Mouse (Mus musculus) heart, embryonic 11.5 days (tissue): ENCODE data around the gene Tnfsf11. TPM values are rescaled to one million over a fixed set of nuclear protein-coding genes. Genes with fewer than 3 reads are reported as not detected.

Experiments used
- ATAC-seq: fragments of 200-750 bp; cut with Nextera tagmentation; replicated peaks from 2 replicates; pipeline ENCODE4 v1.8.0; 2017; ENCODE audit warnings: moderate library complexity; ENCODE audit not compliant: insufficient number of reproducible peaks, low FRiP score, low TSS enrichment
- H3K27ac ChIP-seq: fragments of 300-500 bp; sonication (generic); 2 replicates; pipeline ENCODE4 v1.5.1; 2014; ENCODE audit warnings: mild to moderate bottlenecking, low read depth, low read length
- H3K27me3 ChIP-seq: fragments of 300-500 bp; sonication (generic); 2 replicates; pipeline ENCODE4 v1.6.1; 2014; ENCODE audit warnings: mild to moderate bottlenecking, low read length, mixed read lengths; ENCODE audit not compliant: control insufficient read depth, insufficient read depth
- H3K36me3 ChIP-seq: fragments of 300-500 bp; sonication (generic); 2 replicates; pipeline ENCODE4 v1.6.1; 2014; ENCODE audit warnings: mild to moderate bottlenecking, low read length, moderate library complexity, mixed read lengths; ENCODE audit not compliant: control insufficient read depth, insufficient read depth
- H3K4me1 ChIP-seq: fragments of 300-500 bp; sonication (generic); 2 replicates; pipeline ENCODE4 v1.6.1; 2014; ENCODE audit warnings: low read length; ENCODE audit not compliant: control insufficient read depth, insufficient read depth
- H3K4me2 ChIP-seq: fragments of 300-500 bp; sonication (generic); 2 replicates; pipeline ENCODE4 v1.6.1; 2014; ENCODE audit warnings: mild to moderate bottlenecking, moderate library complexity
- H3K4me3 ChIP-seq: fragments of 300-500 bp; sonication (generic); 2 replicates; pipeline ENCODE4 v1.5.1; 2014; ENCODE audit warnings: low read depth, low read length
- H3K9ac ChIP-seq: fragments of 300-500 bp; sonication (generic); 2 replicates; pipeline ENCODE4 v1.6.1; 2014; ENCODE audit warnings: mild to moderate bottlenecking, low read depth, low read length, moderate library complexity
- H3K9me3 ChIP-seq: fragments of 300-500 bp; sonication (generic); replicated peaks from 2 replicates; pipeline ENCODE4 v1.6.1; 2016; ENCODE audit warnings: low read length; ENCODE audit not compliant: control insufficient read depth
- WGBS: fragments of 180-500 bp; shearing (Covaris S2); extraction: QIAGEN DNeasy Blood & Tissue Kit; methylation state at CpG from one replicate; pipeline ENCODE4 v1.1.7; 2014; ENCODE audit not compliant: insufficient replicate concordance; 5-methylcytosine and 5-hydroxymethylcytosine counted together
- polyA plus RNA-seq: library from polyadenylated mRNA; unstranded; fragments of >200 nt; fragmentation: Nextera tagmentation; extraction: Ambion mirVana; gene quantifications from 2 replicates; pipeline ENCODE4 v1.2.1, GENCODE M21; 2014

The Tnfsf11 gene
- 0.31 TPM in 1 of 2 replicates, not detected in the other for polyA plus RNA-seq

DNA sequence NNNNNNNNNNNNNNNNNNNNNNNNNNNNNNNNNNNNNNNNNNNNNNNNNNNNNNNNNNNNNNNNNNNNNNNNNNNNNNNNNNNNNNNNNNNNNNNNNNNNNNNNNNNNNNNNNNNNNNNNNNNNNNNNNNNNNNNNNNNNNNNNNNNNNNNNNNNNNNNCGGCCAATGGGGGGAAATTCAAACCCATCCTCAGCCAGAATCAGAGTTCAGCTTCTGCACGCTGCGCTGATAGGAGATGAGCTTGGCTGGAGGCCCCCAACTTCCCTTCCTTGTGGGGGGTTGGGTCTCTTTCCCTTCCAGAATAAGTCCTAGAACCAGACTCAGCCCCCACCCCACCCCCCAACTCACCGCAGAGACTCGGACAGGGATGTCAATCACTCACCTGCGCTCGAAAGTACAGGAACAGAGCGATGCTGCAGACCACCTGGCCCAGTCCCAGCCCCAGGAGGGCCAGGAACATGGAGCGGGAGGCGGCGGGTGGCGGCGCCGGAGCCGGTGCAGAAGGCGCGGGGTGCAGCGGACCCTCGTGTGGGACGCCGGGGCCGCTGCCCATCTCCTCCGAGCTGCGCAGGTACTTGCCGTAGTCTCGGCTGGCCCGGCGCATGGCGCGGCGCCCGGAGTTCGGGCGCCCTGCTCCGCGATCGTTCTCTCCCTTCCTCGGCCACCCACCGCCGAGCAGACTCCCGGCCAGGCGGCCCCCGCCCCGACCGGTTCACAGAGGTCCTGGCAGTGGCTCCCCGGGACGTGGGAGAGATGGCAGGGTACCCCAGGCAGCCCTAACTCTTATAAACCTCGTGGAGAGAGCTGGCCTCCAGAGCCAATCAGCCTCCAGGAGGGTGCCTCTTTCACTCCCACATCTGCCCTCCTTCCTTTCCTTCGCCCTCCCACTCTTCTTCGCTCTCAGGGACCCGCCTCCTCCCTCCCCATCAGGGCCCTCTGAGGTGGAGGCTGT lies at the start of gene Tnfsf11:
Gene Tnfsf11, minus strand, starts transcription at position 758 of the 952 bp plus-strand sequence.
- WGBS = 1% methylated on average over 51 of the region's 51 CpGs
- ATAC-seq = no peak
- H3K4me2 ChIP-seq = peak within 1 kb of the TSS; percentile 94

DNA sequence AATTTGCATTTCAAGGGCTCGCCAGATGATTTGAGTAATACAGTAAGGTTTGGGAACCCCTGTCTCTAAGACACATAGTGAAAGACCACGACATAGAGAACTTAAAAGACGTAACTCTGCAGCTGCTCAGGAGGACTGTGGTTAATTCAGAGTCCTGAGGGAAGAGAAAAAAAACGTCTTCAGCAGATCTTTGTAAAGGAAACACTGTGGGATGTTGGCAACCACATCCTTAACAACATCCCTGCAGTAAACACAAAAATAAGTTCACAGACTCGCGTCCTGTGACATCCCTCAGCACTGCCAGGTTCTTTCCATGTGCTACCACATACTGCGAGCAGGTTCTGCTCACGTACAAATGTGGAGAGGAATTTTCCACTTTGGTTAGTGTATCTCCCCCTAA lies 48.9 kb upstream of the Tnfsf11 start:
- ATAC-seq = no peak
- H3K4me2 ChIP-seq = no peak overlapping the region
- no peaks in the 10 kb centered on the region for H3K4me1 ChIP-seq
- no peaks in the 10 kb centered on the region for H3K36me3 ChIP-seq
- no peaks in the 10 kb centered on the region for H3K9me3 ChIP-seq
- no peak overlapping the region for H3K9ac ChIP-seq
- no peaks in the 10 kb centered on the region for H3K27me3 ChIP-seq
- no peak overlapping the region for H3K4me3 ChIP-seq
- no peak overlapping the region for H3K27ac ChIP-seq
- WGBS = 62% methylated on average over 8 of the region's 8 CpGs

More for the DNA sequence above, at the start of gene Tnfsf11:
- H3K9ac ChIP-seq = 0 out of 2 replicates have a peak within 1 kb of the TSS, but pooled peaks have one; percentile 34
- no peaks in the 10 kb centered on the region for H3K9me3 ChIP-seq
- H3K4me3 ChIP-seq = peak within 1 kb of the TSS; percentile 53
- no peaks in the 10 kb centered on the region for H3K4me1 ChIP-seq
- H3K36me3 ChIP-seq = no peaks in the 10 kb centered on the region
- no peak within 1 kb of the TSS for H3K27ac ChIP-seq
- H3K27me3 ChIP-seq = peaks cover 31% of the 10 kb centered on the region

DNA sequence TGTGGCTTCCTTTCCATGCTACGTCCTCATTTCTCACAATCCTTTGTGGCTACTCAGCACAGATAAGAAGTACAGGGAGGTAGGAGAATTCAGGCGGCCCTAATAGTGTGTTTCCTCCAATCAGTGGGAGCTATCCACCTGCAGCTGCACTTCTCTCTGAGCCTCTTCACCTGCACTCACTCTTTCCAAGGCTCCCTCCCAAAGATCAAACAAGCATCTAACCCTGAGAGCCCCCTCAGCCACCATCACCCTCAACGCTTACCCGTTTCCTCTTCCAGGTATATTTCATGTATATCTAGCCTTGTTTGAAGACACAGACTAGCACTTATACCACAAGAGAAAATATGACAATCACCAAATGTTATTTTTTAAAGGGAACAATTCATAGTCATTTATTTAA lies 47.5 kb upstream of the Tnfsf11 start:
- no peaks in the 10 kb centered on the region for H3K36me3 ChIP-seq
- no peak overlapping the region for H3K4me2 ChIP-seq
- WGBS = 58% methylated on average over 4 of the region's 4 CpGs
- H3K9ac ChIP-seq = no peak overlapping the region
- H3K4me1 ChIP-seq = no peaks in the 10 kb centered on the region
- no peak for ATAC-seq
- no peak overlapping the region for H3K27ac ChIP-seq
- no peaks in the 10 kb centered on the region for H3K9me3 ChIP-seq
- no peaks in the 10 kb centered on the region for H3K27me3 ChIP-seq
- H3K4me3 ChIP-seq = no peak overlapping the region

DNA sequence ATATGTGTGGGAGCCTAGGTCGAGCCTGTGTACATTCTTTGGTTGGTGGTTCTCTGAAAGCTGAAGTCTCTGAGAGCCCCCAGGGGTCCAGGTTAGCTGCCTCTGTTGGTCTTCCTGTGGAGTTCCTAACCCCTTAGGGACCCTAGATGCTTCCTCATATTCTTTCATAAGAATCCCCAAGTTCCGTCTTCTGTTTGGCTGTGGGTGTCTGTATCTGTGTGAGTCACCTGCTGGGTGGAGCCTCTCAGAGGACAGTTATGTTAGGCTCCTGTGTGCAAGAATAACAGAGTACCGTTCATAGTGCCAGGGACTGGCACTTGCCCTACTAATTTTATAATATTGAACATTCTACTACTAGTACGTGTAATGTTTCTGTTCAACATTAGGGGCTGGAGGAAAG lies 45.0 kb upstream of the Tnfsf11 start:
- 66% methylated on average over 4 of the region's 4 CpGs for WGBS
- no peak overlapping the region for H3K9ac ChIP-seq
- no peaks in the 10 kb centered on the region for H3K4me1 ChIP-seq
- no peaks in the 10 kb centered on the region for H3K36me3 ChIP-seq
- H3K4me3 ChIP-seq = no peak overlapping the region
- ATAC-seq = no peak
- H3K4me2 ChIP-seq = no peak overlapping the region
- no peaks in the 10 kb centered on the region for H3K27me3 ChIP-seq
- H3K27ac ChIP-seq = no peak overlapping the region
- no peaks in the 10 kb centered on the region for H3K9me3 ChIP-seq

DNA sequence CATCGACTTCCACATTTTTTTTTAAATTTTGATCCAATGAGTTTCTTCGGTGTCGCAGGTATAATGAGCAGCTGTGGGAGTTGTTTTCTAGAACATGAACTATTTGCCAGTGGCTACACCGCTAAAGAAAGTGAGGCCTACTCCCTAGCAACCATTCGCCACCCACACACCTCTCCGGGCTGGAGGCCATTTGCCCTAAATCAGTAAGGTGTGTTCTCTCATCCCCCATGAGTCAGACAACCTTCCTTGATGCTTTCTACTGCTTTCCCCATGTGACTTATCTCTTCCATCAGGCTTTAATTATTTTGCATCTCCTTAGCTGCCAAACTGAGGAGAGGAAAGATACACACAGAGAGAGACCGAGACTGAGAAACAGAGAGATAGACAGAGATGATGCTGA lies 43.7 kb upstream of the Tnfsf11 start:
- no peak overlapping the region for H3K4me3 ChIP-seq
- 82% methylated on average over 7 of the region's 7 CpGs for WGBS

DNA sequence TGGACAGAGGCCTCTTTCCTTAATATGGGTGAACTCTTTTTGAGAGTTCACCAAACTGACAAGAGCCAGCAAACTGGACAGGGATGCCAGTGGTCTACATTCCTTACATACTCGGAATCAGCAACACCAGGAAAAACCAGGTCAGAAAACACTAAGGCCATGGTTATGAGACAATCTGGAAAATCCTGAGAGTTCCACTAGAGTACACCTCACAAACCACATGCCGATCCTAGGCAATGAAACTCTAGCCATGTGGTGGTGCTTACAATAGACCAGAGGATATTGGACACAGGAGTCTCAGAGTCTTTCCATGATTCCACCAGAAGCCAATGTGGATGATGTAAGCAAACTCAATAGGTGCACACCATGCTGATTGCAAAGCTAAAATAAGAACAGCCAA lies 39.9 kb upstream of the Tnfsf11 start:
- H3K27me3 ChIP-seq = no peaks in the 10 kb centered on the region
- no peaks in the 10 kb centered on the region for H3K9me3 ChIP-seq
- ATAC-seq = no peak
- no peaks in the 10 kb centered on the region for H3K36me3 ChIP-seq
- no peak overlapping the region for H3K27ac ChIP-seq
- no peaks in the 10 kb centered on the region for H3K4me1 ChIP-seq
- H3K4me3 ChIP-seq = no peak overlapping the region
- 70% methylated on average over 2 of the region's 2 CpGs for WGBS
- H3K9ac ChIP-seq = no peak overlapping the region
- H3K4me2 ChIP-seq = no peak overlapping the region

More for the DNA sequence above, 43.7 kb upstream of the Tnfsf11 start:
- ATAC-seq = no peak
- no peak overlapping the region for H3K27ac ChIP-seq
- H3K9ac ChIP-seq = no peak overlapping the region
- H3K36me3 ChIP-seq = no peaks in the 10 kb centered on the region
- no peaks in the 10 kb centered on the region for H3K9me3 ChIP-seq
- H3K4me1 ChIP-seq = no peaks in the 10 kb centered on the region
- H3K4me2 ChIP-seq = no peak overlapping the region
- no peaks in the 10 kb centered on the region for H3K27me3 ChIP-seq

DNA sequence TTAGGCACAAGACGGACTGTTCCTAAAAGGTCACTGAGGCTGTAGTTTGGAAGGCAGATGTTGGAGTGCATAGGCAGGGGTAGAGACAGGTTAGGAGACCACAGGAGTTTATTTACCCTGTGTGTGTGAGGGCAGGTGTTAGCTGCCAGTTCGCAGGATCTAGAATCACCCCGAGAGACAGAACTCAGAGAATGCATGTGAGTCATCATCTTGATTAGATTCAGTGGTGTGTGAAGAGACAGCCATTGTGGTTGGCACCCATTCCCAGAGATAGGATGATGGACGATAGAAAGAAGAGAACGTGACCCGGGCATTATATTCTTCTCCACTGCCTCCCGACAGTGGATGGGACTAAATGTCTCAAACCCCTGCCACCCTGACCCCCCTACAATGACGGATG lies 35.2 kb upstream of the Tnfsf11 start:
- Histone ChIP-seq H3K27ac (no peak overlapping the region), H3K4me1 (no peaks in the 10 kb centered on the region), H3K36me3 (no peaks in the 10 kb centered on the region), H3K9me3 (no peaks in the 10 kb centered on the region), H3K27me3 (no peaks in the 10 kb centered on the region), H3K4me2 (no peak overlapping the region), H3K9ac (no peak overlapping the region), H3K4me3 (no peak overlapping the region)
- no peak for ATAC-seq
- 61% methylated on average over 8 of the region's 8 CpGs for WGBS

DNA sequence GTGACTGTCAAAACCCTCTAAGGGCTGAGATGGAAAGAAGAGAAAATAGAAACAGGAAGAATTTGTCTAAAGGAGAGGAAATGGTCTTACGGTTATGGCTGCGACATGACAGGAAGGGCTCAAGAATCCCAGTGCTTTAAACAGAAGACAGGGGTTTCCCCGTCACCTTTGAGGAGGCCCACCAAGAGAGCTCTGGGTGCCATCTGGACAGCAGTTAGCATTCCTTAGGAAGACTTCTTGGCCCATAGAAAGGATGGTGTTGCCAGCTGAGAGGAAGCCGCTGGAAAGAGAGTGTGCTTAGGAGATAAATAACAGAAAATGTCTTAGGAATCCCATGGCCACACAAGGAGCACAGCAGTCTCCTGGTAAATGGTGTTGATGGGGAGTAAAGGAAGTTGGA lies 34.3 kb upstream of the Tnfsf11 start:
- H3K9me3 ChIP-seq = no peaks in the 10 kb centered on the region
- no peak overlapping the region for H3K9ac ChIP-seq
- H3K4me3 ChIP-seq = no peak overlapping the region
- no peaks in the 10 kb centered on the region for H3K36me3 ChIP-seq
- no peak for ATAC-seq
- H3K4me2 ChIP-seq = no peak overlapping the region
- WGBS = 65% methylated on average over 4 of the region's 4 CpGs
- no peak overlapping the region for H3K27ac ChIP-seq
- H3K27me3 ChIP-seq = no peaks in the 10 kb centered on the region
- H3K4me1 ChIP-seq = no peaks in the 10 kb centered on the region

DNA sequence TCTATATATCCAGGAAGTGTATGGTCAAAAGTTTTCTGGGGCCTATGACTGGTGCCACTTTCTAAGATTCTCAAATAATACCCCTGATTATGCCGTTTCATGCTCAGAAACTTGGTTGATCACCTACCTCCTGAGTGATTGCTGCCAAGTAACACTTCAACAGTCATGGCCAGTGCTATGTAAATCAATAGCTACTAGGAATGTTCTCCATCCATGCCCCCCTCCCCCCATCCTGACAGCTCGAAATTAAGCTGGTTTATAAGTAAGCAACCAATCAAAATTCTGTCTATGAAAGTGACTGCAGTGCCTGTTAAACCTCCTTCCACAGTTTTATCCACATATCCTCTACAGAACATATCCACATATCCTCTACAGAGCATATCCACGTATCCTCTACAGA lies 25.5 kb upstream of the Tnfsf11 start:
- Histone ChIP-seq H3K27me3 (no peaks in the 10 kb centered on the region), H3K9me3 (no peaks in the 10 kb centered on the region), H3K4me1 (peaks cover 11% of the 10 kb centered on the region), H3K36me3 (no peaks in the 10 kb centered on the region), H3K4me2 (no peak overlapping the region), H3K4me3 (no peak overlapping the region), H3K27ac (no peak overlapping the region), H3K9ac (no peak overlapping the region)
- no peak for ATAC-seq
- WGBS = 76% methylated on average over 3 of the region's 3 CpGs
